Mouse (Mus musculus): ENCODE measurements around the gene Kazn.

- TF ChIP-seq EP300 (IDR thresholded peaks at IDR 0.05; ENCODE audit: insufficient read depth, low read depth, low read length) (no peak), POLR2A (IDR thresholded peaks at IDR 0.05; ENCODE audit: insufficient read depth, low read length) (no peak), CTCF (IDR thresholded peaks at IDR 0.05; ENCODE audit: low read depth, low read length) (no peak)
Measured at GRCm38 (mm10) chr4:142144096-142144495, 95.1 kb downstream of the Kazn start.

Measured in ES-Bruce4 (cell line).